Mouse (Mus musculus) embryonic fibroblast, embryonic 13.5 days (primary cell): ENCODE data around the gene Gys1.

Source experiments
- CTCF ChIP-seq: IDR thresholded peaks from 2 replicates; pipeline ENCODE4 v1.5.1; 2011; ENCODE audit warnings: mild to moderate bottlenecking, control low read depth, low read length, moderate library complexity, borderline replicate concordance; ENCODE audit not compliant: insufficient read depth
- POLR2A ChIP-seq: IDR thresholded peaks from 2 replicates; pipeline ENCODE4 v1.6.1; 2011; ENCODE audit warnings: low read depth, mild to moderate bottlenecking, control low read depth, low read length, moderate library complexity

DNA sequence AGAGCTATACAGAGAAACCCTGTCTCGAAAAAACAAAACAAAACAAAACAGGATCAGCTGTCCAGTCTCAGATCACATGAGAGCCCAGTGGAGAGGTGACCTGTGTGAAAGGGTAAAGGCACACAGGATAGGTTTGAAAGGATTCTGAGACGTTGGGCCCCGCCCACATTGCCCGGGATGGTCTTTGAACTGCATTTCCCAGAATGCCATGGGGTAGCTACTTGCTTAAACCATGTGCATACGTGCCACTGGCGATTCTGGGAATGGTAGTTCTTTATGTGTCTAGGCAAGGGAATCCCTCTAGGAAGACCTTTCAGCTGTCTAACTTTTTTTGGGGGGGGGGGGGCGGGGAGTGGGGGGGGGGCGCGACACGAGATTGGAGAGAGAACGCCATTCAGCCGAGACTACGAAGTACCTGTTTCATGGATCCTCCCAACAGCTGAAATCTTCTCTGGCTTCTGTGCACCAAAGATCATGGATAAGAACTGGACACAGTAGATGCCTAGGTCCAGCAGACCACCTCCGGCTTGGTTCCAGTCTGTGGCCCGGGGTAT lies 46.8 kb downstream of the Gys1 start, which contains the start of gene Tulp2:
- no peak for TF ChIP-seq CTCF
- no peak for TF ChIP-seq POLR2A
